Mouse (Mus musculus) G1E (cell line): ENCODE results near the gene Polr3e.

ENCODE experiments used
- CTCF ChIP-seq: IDR thresholded peaks from 2 replicates; pipeline ENCODE4 v1.5.1; 2012; ENCODE audit warnings: low read depth, low read length, inconsistent platforms, mixed read lengths
- GATA1 ChIP-seq: IDR thresholded peaks from 2 replicates; pipeline ENCODE4 v1.6.1; 2012; ENCODE audit warnings: borderline replicate concordance, low read length, inconsistent platforms, mixed read lengths

DNA sequence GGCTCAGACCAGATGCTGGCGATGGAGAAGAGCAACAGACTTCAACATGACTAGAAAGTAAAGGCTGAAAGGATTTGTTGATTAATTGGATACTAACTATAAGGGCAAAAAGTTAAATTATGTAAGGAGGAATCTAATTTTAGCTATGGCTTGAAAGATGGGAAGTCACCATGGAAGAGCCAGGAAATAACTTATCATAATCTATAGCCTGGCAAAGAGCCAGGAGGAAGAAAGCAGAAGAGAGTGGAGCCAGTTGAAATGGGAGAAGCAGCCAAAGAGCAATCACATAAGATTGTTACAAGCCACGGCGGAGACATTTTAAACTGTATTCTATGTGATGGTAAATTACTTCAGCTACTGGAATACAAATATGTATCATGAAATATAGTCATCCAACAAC, 56.5 kb downstream of the Polr3e start:
- TF ChIP-seq CTCF (no peak), GATA1 (no peak)
